Mouse (Mus musculus) kidney, embryonic 14.5 days (tissue): ENCODE measurements at regions not wholly inside any gene's neighbourhood (a gene's known extent, or its start where the extent isn't known, plus 50 kb on each side); places are given as distances from the start of the nearest gene placed in this dataset.
A peak's percentile ranks its signal among the peaks of the same experiment; 100 is the strongest.
"Not testable (repeated sequence)": the region's sequence is repeated elsewhere in the genome, so short reads cannot be mapped to it uniquely, and the experiment has no call there.

Experiments used
- ATAC-seq: fragments of 200-750 bp; cut with Nextera tagmentation; 2 replicates; pipeline ENCODE4 v1.8.0; 2017; ENCODE audit warnings: moderate number of reproducible peaks, mild to moderate bottlenecking, moderate TSS enrichment, moderate library complexity; ENCODE audit not compliant: low FRiP score, low TSS enrichment
- H3K27ac ChIP-seq: fragments of 300-500 bp; sonication (generic); 2 replicates; pipeline ENCODE4 v1.5.1; 2014; ENCODE audit warnings: low read depth, mild to moderate bottlenecking, low read length, moderate library complexity, mixed read lengths
- H3K27me3 ChIP-seq: fragments of 300-500 bp; sonication (generic); 2 replicates; pipeline ENCODE4 v1.6.1; 2014; ENCODE audit warnings: mild to moderate bottlenecking, low read length; ENCODE audit not compliant: control insufficient read depth, insufficient read depth
- H3K36me3 ChIP-seq: fragments of 300-500 bp; sonication (generic); 2 replicates; pipeline ENCODE4 v1.6.1; 2014; ENCODE audit warnings: low read length, mixed read lengths; ENCODE audit not compliant: control insufficient read depth, insufficient read depth
- H3K4me1 ChIP-seq: fragments of 300-500 bp; sonication (generic); 2 replicates; pipeline ENCODE4 v1.6.1; 2014; ENCODE audit warnings: low read length, mixed read lengths; ENCODE audit not compliant: control insufficient read depth, insufficient read depth
- H3K4me2 ChIP-seq: fragments of 300-500 bp; sonication (generic); replicated peaks from 2 replicates; pipeline ENCODE4 v1.6.1; 2014; ENCODE audit warnings: low read depth, mild to moderate bottlenecking, low read length
- H3K4me3 ChIP-seq: fragments of 300-500 bp; sonication (generic); 2 replicates; pipeline ENCODE4 v1.5.1; 2014; ENCODE audit warnings: mild to moderate bottlenecking, low read length
- H3K9ac ChIP-seq: fragments of 300-500 bp; sonication (generic); 2 replicates; pipeline ENCODE4 v1.6.1; 2014; ENCODE audit warnings: low read depth, mild to moderate bottlenecking, low read length, moderate library complexity
- H3K9me3 ChIP-seq: fragments of 300-500 bp; sonication (generic); 2 replicates; pipeline ENCODE4 v1.6.1; 2016; ENCODE audit warnings: low read length; ENCODE audit not compliant: control insufficient read depth
- WGBS: fragments of 180-500 bp; shearing (Covaris S2); extraction: QIAGEN DNeasy Blood & Tissue Kit; methylation state at CpG from one replicate; pipeline ENCODE4 v1.1.7; 2014; 5-methylcytosine and 5-hydroxymethylcytosine counted together

GRCm38 (mm10) chr8:71823655-71824622 is 57.9 kb upstream of the Zfp709 start:
- H3K9ac ChIP-seq, H3K27ac ChIP-seq, H3K36me3 ChIP-seq, H3K4me1 ChIP-seq, H3K27me3 ChIP-seq, H3K4me2 ChIP-seq, H3K9me3 ChIP-seq, H3K4me3 ChIP-seq: not testable (repeated sequence)
- WGBS = 75% methylated on average over 3 of the region's 3 CpGs
- ATAC-seq = peak; percentile 80

- WGBS = 65% methylated on average over 1 of the region's 1 CpGs
Measured at GRCm38 (mm10) chr8:71822749-71823148, 59.1 kb upstream of the Zfp709 start.

GRCm38 (mm10) chr8:71819936-71820335 is 61.9 kb upstream of the Zfp709 start:
- ATAC-seq = peak; percentile 47; the same call in 1 of the 2 replicates
- H3K36me3 ChIP-seq, H3K4me2 ChIP-seq, H3K4me1 ChIP-seq, H3K27me3 ChIP-seq, H3K27ac ChIP-seq, H3K4me3 ChIP-seq, H3K9ac ChIP-seq, H3K9me3 ChIP-seq: not testable (repeated sequence)
- 88% methylated on average over 8 of the region's 8 CpGs for WGBS

More at GRCm38 (mm10) chr8:71822749-71823148, 59.1 kb upstream of the Zfp709 start:
- H3K27me3 ChIP-seq, H3K36me3 ChIP-seq, H3K4me3 ChIP-seq, H3K9ac ChIP-seq, ATAC-seq, H3K4me2 ChIP-seq, H3K4me1 ChIP-seq, H3K27ac ChIP-seq, H3K9me3 ChIP-seq: not testable (repeated sequence)

- H3K36me3 ChIP-seq, H3K9ac ChIP-seq, H3K9me3 ChIP-seq, H3K27me3 ChIP-seq, H3K27ac ChIP-seq, H3K4me1 ChIP-seq, H3K4me3 ChIP-seq, H3K4me2 ChIP-seq: not testable (repeated sequence)
- WGBS = 91% methylated on average over 9 of the region's 9 CpGs
- peak; percentile 75; the same call in 1 of the 2 replicates for ATAC-seq
Measured at GRCm38 (mm10) chr8:71819381-71819780, 62.4 kb upstream of the Zfp709 start.

GRCm38 (mm10) chr8:71816272-71817034 is 65.4 kb upstream of the Zfp709 start:
- not testable (repeated sequence) for H3K4me1 ChIP-seq, H3K27me3 ChIP-seq, H3K36me3 ChIP-seq, H3K4me3 ChIP-seq, H3K27ac ChIP-seq, H3K9me3 ChIP-seq, H3K4me2 ChIP-seq, ATAC-seq, H3K9ac ChIP-seq
- WGBS = 93% methylated on average over 19 of the region's 20 CpGs

GRCm38 (mm10) chr8:71815813-71816212 is 66.0 kb upstream of the Zfp709 start:
- H3K27ac ChIP-seq, H3K9ac ChIP-seq, H3K27me3 ChIP-seq, H3K4me2 ChIP-seq, H3K9me3 ChIP-seq, H3K4me1 ChIP-seq, H3K36me3 ChIP-seq, ATAC-seq, H3K4me3 ChIP-seq: not testable (repeated sequence)
- 93% methylated on average over 5 of the region's 5 CpGs for WGBS

- H3K27me3 ChIP-seq, H3K4me2 ChIP-seq, H3K9me3 ChIP-seq, H3K36me3 ChIP-seq, H3K4me1 ChIP-seq, H3K9ac ChIP-seq, ATAC-seq, H3K27ac ChIP-seq, H3K4me3 ChIP-seq: not testable (repeated sequence)
- 91% methylated on average over 14 of the region's 14 CpGs for WGBS
Measured at GRCm38 (mm10) chr8:71814740-71815514, 66.9 kb upstream of the Zfp709 start.

GRCm38 (mm10) chr8:71813889-71814288 is 67.9 kb upstream of the Zfp709 start:
- not testable (repeated sequence) for H3K36me3 ChIP-seq, H3K4me2 ChIP-seq, H3K27me3 ChIP-seq, H3K4me3 ChIP-seq, H3K9me3 ChIP-seq, H3K27ac ChIP-seq, H3K4me1 ChIP-seq, ATAC-seq, H3K9ac ChIP-seq
- WGBS = 87% methylated on average over 4 of the region's 4 CpGs
